Mouse (Mus musculus) ovary, adult 18-20 months (tissue): ENCODE measurements at regions not wholly inside any gene's neighbourhood (a gene's known extent, or its start where the extent isn't known, plus 50 kb on each side); places are given as distances from the start of the nearest gene placed in this dataset.
A peak's percentile ranks its signal among the peaks of the same experiment; 100 is the strongest.

ENCODE experiments used
- DNase-seq: peaks from one replicate; pipeline ENCODE4 v3.0.0; 2022; ENCODE audit warnings: low spot score, mixed read lengths

- no peak for DNase-seq
Measured at GRCm38 (mm10) chr5:73729646-73730045, 78.5 kb downstream of the Spata18 start.

GRCm38 (mm10) chr5:73731423-73731822, 80.2 kb downstream of the Spata18 start:
- no peak for DNase-seq

DNA sequence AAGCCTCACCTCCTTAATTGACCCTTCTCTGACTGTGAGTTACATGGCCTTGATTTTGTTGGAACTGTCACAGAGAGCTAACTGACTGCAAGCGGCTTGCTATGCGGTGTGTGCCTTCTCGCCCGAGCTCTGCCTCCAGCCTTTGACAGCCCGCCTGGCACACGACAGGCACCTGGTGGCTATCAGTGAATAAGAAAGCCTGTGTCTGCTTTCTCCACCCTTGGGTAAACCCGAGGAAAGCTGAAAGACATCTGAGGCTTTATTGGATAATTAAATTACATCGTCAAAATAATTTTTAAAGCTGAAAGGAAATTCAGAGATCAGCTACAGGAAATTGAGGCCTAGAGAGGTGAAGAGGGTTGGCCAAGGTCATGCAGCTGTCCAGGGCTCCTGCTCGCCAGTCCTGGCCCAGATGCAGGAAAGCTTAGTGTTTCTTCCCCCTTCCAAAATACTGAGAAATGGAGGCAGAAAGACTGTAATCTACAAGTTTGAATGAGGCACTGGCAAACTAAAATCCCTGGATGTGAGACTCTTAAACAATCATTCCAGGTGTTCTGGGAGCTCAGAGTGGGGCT, 80.9 kb downstream of the Spata18 start:
- DNase-seq: no peak

GRCm38 (mm10) chr5:73740766-73741165, 89.6 kb downstream of the Spata18 start:
- no peak for DNase-seq

GRCm38 (mm10) chr5:73741441-73741840, 90.3 kb downstream of the Spata18 start:
- DNase-seq: no peak

- no peak for DNase-seq
Measured at GRCm38 (mm10) chr5:73743953-73744352, 92.8 kb downstream of the Spata18 start.

- no peak for DNase-seq
Measured at GRCm38 (mm10) chr5:73749791-73750190, 98.6 kb downstream of the Spata18 start.

- no peak for DNase-seq
Measured at GRCm38 (mm10) chr5:73752225-73752644, 101.1 kb downstream of the Spata18 start.

DNA sequence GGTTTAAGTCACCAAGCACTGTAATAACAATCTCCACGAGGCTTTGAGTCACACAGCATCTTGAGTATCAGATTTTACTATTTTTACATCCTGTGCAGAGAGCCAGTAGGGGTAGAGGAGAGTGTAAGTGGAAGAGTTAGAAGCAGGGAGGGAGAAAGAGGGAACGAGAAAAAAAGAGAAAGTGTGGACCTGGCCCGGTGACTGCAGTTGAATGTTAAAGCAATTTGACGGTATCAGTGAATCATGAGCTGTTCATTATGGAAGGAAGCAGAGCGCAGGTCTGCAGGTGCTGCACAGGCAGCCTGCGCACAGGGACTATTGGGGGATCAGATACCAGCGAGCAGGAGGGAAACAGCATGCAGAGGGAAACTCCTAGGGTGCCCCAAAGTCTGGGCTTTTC, 102.6 kb downstream of the Spata18 start:
- DNase-seq: no peak

DNA sequence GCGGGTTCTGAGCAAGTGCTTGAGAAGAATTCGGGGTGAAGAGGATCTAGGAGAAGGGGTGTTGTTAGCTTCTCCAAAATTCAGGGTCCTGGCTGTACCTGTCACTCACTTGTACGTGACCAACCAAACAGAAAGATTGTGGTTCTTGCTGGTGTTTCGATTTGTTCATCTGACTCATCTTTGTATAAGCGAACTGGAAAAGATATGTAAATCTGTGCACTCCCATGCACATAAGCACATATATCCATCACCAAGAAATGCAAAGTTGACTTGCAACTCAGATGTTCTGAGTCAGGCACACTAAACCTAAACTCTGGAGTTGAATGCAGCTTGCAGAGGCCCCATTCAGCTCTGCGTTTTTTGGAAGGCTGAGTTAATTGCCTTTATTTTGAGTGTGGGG, 107.4 kb downstream of the Spata18 start:
- DNase-seq: no peak

GRCm38 (mm10) chr5:73761236-73761635, 110.1 kb downstream of the Spata18 start:
- no peak for DNase-seq

- peak; percentile 27 for DNase-seq
Measured at GRCm38 (mm10) chr5:73761709-73762108, 110.5 kb downstream of the Spata18 start.

DNA sequence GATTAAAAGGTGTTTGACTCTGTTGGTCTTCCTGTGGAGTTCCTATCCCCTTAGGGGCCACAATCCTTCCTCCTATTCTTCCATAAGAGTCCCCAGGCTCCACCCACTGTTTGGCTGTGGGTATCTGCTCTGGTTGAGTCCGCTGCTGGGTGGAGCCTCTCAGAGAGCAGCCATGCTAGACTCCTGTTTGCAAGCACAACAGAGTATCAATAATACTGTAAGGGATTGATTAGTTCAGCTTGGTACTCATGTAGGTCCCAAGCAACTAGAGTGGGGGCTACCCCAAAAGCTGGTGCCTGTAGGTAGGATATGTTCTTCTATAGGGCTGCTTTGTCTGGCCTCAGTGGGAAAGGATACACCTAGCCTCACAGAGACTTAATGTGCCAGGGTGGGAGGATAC, 113.0 kb downstream of the Spata18 start:
- DNase-seq: no peak

DNA sequence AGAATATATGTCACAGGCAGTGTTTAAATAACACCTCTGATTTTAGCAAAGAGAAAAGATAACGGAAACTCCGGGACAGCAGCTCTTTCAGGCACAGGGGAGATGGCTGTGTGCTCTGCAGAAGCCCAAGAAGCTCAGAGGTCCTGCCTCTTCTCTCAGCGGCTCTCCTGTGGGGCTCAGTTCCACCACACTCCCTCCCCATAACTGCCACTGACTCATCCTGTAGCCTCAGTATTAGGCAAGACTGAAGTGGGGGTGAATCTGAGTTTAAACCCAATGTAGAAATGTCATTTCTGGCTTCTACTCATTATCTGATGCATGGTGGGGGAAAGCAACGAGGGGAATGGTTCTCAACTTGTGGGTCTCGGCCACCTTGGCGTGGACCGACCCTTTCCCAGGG, 114.3 kb downstream of the Spata18 start:
- no peak for DNase-seq

DNA sequence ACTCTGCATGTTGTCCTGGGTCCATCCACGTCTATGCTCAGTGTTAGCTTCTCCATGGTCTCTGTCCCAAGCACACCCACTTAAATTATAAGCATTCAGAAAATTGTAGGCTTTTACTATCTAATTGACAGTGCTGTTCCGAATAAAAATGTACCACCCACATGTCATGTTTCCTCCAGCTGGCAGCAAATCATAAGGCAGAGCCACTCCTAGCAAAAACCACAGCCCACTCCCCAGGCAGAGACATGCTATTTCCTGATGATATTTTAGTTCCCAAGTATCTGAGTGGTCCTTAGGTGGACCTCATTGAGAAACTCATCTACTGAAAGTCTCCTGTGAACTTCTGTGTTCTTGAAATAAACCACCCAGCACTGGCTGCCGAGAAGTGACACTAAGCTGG, 117.1 kb downstream of the Spata18 start:
- DNase-seq: no peak

DNA sequence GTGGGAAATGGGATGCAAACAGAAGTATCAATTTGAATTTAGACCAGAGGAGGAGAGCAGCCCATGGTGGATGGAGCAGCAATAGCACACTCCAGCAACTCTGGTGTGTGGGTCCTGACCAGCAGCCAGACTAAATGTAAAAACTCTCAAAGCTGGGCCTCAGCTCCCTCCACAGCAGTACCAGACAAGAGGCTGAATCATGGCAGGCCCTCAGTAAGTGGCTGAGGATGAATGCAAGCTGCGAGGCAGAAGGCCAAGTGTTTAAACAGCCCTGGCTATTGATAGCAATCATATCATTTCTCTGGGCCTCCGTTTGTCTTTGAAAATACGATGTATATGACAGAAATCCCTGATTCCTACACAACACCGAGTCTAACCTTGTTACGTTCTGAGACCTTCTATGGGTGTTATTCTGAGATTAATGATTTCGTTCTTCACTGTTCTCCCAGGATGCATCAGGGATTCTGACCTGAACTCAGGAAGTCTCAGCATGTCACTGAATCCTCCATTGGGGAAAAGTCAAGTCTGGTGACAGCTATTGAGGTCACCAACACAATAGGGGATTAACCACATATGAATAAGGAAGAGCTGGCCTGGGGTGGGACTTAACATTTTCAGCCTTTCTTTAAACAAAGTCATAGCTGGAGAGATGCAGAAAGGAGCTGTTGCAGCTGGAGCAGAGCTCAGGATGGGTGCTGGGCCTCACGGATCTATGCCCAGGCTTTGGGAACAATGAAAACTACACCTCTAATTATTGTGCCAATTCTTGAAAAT, 124.8 kb downstream of the Spata18 start:
- no peak for DNase-seq

- peak; percentile 20 for DNase-seq
Measured at GRCm38 (mm10) chr5:73777282-73777921, 126.2 kb downstream of the Spata18 start.

GRCm38 (mm10) chr5:73781190-73781940, 130.2 kb downstream of the Spata18 start:
- no peak for DNase-seq

DNA sequence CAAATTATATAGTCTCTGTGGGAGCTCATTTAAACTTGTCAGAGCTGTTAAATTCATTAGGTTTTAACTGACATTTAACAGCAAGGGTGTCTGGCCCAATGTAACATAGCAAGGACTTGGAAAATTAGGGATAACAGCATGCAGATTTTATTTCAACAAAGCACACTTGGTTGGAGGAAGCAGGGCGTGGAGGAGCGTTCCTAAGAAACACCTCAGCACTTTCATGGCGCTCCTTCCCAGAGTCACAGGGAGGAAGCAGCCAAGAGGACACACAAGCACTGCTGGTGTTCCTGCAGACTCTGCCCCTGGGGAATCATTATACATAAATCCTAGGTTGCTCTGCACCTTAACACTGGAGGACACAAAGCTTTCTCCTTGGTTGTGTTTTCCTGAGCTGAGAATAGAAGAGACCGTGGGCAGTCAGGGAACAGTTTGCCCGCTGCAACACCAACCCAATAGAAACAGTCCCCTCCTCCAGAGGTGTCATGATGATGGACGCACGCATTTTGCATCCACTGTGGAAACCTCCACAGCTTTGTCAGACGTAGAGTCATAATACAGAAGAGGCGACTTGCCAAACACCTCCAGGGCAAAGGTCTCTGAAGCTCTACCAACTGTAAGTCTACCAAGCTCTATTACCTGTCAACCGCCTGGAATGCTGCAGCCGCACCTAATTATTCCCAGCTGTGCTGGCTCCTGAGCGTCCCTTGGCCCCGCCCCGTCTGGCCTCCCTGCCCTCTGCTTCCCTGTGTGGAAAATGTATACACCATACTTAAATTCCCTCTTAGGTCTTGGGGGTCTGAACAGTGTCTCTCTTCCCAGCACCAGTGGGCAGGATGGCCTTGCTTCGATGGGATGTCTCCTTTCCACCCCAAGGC, 131.3 kb downstream of the Spata18 start:
- no peak for DNase-seq

- no peak for DNase-seq
Measured at GRCm38 (mm10) chr5:73787275-73787674, 136.1 kb downstream of the Spata18 start.

DNA sequence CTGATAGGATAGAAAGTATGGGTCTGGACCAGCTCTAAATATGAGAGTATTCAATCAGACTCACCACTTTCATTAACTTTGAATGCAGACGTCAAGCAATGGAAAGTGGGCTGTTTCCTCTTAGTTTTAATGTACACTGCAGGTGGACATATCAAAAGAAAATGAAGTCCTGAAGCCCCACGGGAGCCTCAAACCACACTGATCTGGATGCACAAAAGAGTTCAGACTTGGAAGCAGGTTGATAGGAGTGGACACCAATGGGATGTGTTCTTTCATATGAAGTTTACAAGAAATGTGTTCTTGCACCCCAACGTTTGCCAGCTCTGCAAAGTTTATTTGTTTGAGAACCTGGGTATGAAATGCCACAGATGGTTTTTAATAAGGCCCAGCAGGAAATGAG, 141.0 kb downstream of the Spata18 start:
- no peak for DNase-seq

- DNase-seq: no peak
Measured at GRCm38 (mm10) chr5:73796201-73796600, 145.0 kb downstream of the Spata18 start.
